Mouse (Mus musculus) liver, postnatal 0 days (tissue): ENCODE measurements around the gene Ccna2.

ENCODE experiments used
- CTCF ChIP-seq: sonication (generic); IDR thresholded peaks from 2 replicates; pipeline ENCODE4 v1.5.1; 2016; ENCODE audit warnings: antibody characterized with exemption, low read depth
- EP300 ChIP-seq: IDR thresholded peaks from 2 replicates; pipeline ENCODE4 v1.6.1; 2016; ENCODE audit warnings: antibody characterized with exemption, low read depth, mild to moderate bottlenecking

DNA sequence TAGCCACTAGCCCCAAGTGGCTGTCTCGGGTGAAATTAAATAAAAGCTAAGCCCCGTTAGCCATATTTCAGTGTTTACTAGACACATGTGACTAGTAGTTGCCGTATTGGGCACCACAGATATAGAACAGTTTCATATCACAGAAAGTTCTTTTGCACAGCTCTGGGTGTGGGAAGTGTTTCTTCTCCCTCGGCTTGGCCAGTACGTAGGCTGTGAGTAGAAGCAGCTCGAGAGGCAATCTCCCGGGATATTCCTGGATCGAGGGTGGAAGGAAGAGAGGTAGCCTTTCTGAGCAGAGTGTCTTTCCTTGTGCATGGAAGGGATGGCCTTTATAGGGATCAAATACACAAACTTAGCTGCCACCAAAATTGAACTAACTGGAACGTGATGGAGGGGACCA is 55.8 kb downstream of the Ccna2 start:
- TF ChIP-seq CTCF (no peak), EP300 (no peak)
